Mouse (Mus musculus) large intestine, adult 2 months (tissue): Measurements from ENCODE around the gene Zfp791. TPM values are rescaled to one million over a fixed set of nuclear protein-coding genes. Genes with fewer than 3 reads are reported as not detected.
"Not testable (repeated sequence)": the region's sequence is repeated elsewhere in the genome, so short reads cannot be mapped to it uniquely, and the experiment has no call there.

Experiments
- DNase-seq: peaks from one replicate; pipeline ENCODE4 v3.0.0-alpha.2; 2012; ENCODE audit warnings: low read depth, low spot score
- WGBS: fragments of 180-500 bp; shearing (Covaris S2); methylation state at CpG from one replicate; pipeline ENCODE4 v1.1.7; 2018; 5-methylcytosine and 5-hydroxymethylcytosine counted together
- polyA plus RNA-seq: library from polyadenylated mRNA; depleted of rRNA; stranded (reverse); fragments of >200 nt; gene quantifications from 2 replicates; pipeline ENCODE4 v1.2.3, GENCODE M21; 2012

Zfp791 gene
- polyA plus RNA-seq, 1 experiment = 1.5 TPM

- WGBS = 85% methylated on average over 3 of the region's 3 CpGs
Observed at GRCm38 (mm10) chr8:85086238-85086637, 36.7 kb downstream of the Zfp791 start.

DNA sequence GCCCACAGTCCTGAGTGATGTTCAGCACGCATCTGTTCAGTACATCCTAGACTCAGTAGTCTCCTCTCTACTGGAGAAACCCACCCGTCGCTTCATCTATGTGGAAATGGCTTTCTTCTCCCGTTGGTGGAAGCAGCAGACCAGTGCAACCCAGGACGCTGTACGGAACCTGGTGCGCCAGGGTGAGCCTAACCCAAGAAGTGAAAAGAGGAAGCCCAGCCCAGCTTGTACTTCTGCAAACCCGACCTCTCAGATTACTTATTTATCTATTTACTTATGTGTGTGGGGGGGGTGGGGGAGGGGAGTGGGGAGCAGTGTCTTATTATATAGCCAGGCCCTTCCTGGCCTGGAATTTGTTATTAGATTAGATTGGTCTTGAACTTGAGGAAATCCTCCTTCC lies 38.3 kb downstream of the Zfp791 start:
- WGBS = 76% methylated on average over 8 of the region's 8 CpGs
- no peak for DNase-seq

More at GRCm38 (mm10) chr8:85086238-85086637, 36.7 kb downstream of the Zfp791 start:
- no peak for DNase-seq

DNA sequence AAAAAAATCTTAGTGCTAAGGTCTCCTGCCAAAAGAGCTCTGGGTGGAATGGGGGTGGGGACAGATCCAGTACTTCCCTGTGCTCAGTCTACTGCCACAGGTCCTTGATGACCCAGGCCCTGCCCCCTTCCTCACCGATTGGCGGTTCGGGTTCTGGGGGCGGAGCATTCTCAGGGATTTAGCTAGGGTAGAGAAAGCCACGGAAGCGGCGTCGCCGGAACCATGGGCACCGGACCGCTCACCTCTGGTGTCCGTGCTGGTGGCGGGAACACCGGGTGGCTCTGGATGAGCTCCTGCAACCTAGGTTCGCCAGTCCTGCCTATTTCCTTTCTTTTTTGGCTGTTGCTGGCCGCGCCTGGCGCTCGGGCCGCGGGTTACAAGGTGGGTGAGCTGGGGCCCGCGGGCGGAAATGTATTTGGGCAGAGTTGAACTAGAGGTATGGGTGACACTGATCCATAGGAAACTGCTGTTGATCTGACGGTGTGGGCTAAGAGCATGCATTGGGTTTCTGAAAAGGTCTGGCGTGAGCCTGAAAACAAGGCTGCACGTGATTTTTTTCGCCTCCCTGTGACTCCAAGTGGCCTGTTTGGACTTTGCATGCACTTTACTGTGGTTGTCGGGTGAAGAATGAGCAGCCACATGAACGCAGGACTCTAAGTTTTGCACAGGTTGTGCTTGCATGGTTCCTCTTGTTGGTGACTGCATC lies 39.6 kb downstream of the Zfp791 start, which contains the start of gene Man2b1:
Gene Man2b1, plus strand, starts transcription at position 163 of the 706 bp plus-strand sequence.
- whole genome bisulfite sequencing = under 1% methylated on average over 30 of the region's 30 CpGs
- DNase-seq = peak; percentile 94

DNA sequence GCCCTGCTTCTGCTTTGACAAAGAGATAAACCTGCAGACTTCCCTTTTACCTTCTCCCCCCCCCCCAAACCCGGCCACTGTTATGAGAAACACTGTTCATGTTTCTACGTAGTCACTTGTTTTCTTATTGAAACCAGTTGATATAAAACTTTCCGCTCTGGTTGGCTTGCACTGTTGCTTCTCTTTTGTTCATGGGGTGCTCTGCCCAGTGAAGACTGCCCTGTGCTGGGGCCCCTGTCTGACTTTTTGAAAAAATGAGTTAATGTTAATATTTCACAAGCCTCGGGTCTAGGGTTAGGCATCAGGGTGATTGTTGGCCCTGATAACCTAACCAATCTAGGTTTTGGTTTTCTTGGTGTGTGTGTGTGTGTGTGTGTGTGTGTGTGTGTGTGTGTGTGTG lies 40.7 kb downstream of the Zfp791 start:
- not testable (repeated sequence) for DNase-seq
- 76% methylated on average over 4 of the region's 4 CpGs for WGBS

DNA sequence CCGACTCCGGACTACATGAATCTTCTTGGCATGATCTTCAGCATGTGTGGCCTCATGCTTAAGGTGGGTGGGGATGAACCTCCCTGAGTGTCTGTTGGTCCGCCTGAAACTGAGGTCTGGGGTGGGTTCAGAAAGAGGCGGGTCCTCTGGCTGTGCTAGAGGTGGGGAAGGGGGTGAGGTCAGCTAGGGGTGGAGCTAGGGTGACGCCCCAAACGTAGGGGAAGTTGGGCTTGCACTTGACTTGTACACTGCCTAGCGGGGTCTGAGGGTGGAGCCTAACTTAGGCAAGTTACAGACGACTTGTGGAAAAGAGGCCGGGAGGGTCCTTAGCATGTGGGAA lies 41.7 kb downstream of the Zfp791 start, which contains the start of gene Wdr83:
Gene Wdr83, minus strand, starts transcription at position 91 of the 340 bp plus-strand sequence.
- under 1% methylated on average over 9 of the region's 9 CpGs for WGBS
- peak; percentile 21 for DNase-seq

GRCm38 (mm10) chr8:85080532-85081215 lies 42.2 kb downstream of the Zfp791 start, which contains the start of gene Wdr83os:
Wdr83os (plus strand) TSS chr8:85080740.
- DNase-seq = peak; percentile 36
- under 1% methylated on average over 30 of the region's 30 CpGs for WGBS

- no peak for DNase-seq
- 1% methylated on average over 25 of the region's 25 CpGs for WGBS
Observed at GRCm38 (mm10) chr8:85080214-85080531, 42.7 kb downstream of the Zfp791 start.

GRCm38 (mm10) chr8:85076993-85077392 lies 45.9 kb downstream of the Zfp791 start:
- 2% methylated on average over 2 of the region's 2 CpGs for WGBS
- peak; percentile 45 for DNase-seq

GRCm38 (mm10) chr8:85076001-85076400 lies 46.9 kb downstream of the Zfp791 start:
- no peak for DNase-seq
- WGBS = 79% methylated on average over 9 of the region's 9 CpGs

DNA sequence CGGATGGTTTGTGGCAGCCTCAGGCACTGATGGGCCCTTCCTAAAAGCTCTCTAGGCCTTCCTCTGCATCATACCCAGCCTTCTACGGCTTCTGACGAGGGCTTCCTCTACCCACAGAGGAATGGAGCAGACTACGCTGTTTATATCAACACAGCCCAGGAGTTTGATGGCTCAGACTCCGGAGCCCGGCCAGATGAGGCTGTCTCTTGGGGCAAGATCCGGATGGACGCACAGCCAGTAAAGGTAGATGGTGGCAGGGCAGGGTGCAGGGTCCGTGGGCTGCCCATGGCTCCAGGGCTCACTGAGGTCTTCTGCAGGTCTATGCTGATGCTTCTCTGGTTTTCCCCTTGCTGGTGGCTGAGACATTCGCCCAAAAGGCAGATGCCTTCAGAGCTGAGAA lies 48.3 kb downstream of the Zfp791 start:
- WGBS = 91% methylated on average over 10 of the region's 10 CpGs
- no peak for DNase-seq

DNA sequence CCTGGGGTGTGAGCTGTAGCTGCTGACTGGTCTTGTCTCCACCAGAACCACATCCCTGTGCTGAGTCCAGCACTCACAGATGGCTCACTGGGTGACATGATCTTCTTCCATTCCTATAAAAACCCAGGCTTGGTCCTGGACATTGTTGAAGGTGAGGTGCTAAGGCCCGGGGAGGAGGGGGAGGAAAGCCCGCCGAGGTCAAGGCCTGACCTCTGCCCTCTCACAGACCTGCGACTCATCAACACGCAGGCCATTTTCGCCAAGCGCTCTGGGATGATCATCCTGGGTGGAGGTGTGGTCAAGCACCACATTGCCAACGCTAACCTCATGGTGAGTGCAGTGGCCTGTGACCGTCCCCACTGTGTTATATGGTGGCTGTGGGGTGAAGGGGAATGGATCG lies 48.7 kb downstream of the Zfp791 start:
- WGBS = 75% methylated on average over 10 of the region's 10 CpGs
- DNase-seq = no peak

DNA sequence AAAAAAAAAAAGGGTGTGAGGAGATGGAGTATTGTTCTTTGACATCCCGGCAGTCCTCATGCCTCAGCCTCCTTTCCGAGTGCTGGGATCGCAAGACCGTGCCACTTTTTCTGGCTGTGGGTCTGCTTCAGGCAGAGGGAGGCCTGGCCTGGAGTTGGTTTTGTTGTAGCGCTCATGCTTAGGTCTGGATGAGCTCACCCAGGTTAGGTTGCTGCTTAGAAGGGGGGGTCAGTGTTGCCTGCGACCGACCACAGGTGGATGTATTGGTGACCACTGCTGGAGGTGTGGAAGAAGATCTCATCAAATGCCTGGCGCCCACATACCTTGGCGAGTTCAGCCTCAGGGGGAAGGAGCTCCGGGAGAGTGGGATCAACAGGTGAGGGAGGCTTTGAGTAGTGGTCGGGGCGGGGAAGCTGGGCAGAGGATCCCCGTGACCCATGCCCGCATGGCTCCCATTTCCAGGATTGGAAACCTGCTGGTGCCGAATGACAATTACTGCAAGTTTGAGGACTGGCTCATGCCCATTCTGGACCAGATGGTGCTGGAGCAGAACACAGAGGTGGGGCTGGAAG lies 49.8 kb downstream of the Zfp791 start:
- WGBS = 93% methylated on average over 15 of the region's 15 CpGs
- DNase-seq = no peak

DNA sequence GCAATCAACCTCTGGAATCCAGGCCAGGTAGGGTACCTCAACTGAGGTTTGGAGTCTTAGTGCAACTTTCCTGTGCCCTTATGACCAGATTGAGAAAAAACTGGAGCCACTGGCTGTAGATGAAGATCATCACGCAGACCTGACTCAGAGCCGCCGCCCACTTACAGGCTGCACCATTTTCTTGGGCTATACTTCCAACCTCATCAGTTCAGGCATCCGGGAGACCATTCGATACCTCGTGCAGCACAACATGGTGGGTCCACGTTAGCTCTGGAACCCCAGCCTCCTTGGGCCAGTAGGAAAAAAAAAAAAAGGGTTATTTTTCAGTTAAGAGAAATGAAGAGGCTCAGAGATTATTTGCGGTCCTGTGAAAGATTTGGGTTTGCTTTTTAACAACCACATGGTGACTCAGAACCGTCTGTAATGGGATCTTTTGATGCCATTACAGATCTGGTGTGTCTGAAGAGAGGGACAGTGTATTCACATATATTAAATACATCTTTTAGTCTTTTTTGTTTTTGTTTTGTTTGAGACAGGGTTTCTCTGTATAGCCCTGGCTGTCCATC lies 50.4 kb downstream of the Zfp791 start:
- whole genome bisulfite sequencing = 30% methylated on average over 9 of the region's 9 CpGs
- DNase-seq = no peak

DNA sequence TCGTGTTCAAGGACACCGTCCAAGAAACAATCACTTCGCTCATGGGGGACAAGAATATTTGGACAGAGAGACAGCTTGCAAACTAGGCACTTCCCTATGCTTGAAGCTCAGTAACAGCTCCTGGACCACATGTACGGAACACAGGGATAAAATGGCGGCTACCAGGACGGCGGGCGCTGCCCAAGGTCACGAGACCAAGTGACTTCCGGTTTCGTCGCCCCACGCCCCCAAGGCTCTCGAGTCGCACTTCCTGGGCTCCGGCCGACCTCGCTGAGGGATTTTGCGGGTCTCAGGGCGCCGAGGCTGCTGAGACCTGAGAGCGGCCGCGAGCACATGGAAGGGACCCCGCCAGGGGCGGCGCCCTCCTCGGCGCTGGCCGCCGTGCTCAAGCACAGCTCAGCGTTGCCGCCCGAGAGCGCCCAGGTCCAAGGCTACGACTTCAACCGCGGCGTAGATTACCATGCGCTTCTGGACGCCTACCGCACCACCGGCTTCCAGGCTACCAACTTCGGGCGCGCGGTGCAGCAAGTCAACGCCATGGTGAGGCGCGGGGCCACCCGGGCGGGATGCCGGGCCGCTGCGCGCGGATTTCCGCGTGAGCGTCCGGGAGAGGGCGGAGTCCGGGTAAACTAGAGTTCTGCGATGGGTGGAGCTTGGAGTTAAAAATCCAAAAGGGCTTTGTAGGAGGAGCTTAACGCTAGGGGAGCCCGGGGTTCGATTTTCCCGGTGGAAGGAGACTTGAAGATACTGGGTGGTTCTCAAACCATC lies 51.2 kb downstream of the Zfp791 start, which contains the start of gene Dhps:
Gene Dhps, plus strand, starts transcription at position 244 of the 768 bp plus-strand sequence.
- under 1% methylated on average over 68 of the region's 68 CpGs for WGBS
- DNase-seq = peak; percentile 67

DNA sequence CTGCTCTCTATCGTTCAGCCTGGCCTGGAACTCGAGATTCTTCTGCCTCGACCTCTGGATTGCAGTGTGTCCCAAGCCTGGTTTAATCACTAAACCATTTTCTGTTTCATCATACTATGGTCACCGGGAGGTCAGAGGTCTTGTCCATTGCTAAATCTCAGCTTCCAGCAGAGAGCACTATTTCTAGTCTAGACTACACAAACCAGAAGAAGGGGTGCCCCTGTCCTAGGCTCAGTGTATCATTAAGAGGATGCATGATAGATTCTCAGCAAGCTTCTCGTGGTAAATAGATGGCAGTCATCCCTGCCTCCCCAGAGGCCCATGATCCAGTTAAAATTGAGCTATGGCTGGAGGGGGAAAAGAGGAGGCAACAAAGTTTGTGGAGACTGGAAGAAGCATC lies 51.9 kb downstream of the Zfp791 start:
- DNase-seq = no peak
- WGBS = 63% methylated on average over 5 of the region's 5 CpGs

GRCm38 (mm10) chr8:85067982-85068381 lies 54.9 kb downstream of the Zfp791 start, which contains the start of gene Gm5741:
Gm5741 (minus strand) TSS chr8:85067982.
- no peak for DNase-seq

DNA sequence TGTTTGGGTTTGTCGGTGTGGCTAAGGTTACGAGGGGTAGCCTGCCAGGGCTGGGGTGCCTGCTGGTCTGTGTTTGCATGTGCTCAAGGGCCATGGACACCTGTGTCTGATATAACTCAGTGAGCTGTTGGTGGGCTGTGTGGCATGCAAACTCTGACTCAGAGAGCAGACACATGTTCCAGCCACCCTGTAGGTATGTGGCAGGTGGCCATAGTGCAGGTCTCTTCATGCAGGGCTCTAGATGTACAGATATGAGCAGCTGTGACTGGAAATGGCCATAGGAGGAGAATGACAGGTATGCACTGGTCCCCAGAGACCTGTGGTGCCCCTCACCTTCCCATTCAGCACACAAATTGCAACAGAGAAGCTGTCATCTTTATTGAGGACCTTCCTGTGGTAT lies 55.7 kb downstream of the Zfp791 start:
- WGBS = 95% methylated on average over 2 of the region's 2 CpGs
- DNase-seq = no peak

- 21% methylated on average over 2 of the region's 2 CpGs for WGBS
- no peak for DNase-seq
Observed at GRCm38 (mm10) chr8:85065213-85065612, 57.7 kb downstream of the Zfp791 start.

DNA sequence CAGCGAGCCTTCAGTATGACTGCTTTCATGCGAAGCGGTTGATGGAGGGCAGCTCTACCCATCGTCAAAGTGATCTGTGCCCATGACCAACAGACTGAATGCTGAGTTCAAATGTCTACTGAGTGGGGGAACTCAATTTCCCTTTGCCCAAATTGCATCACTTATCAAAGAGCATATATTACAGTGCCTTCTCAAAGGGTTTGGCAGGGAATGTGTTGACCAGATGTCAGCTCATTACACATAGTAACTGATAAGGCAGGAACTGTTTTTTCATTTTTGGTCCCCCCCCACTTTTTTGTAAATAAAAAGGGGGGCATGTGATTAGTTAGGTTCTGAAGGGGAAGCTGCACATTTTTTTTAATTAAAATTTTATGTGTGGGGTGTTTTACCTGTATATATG lies 60.3 kb downstream of the Zfp791 start:
- no peak for DNase-seq
- 92% methylated on average over 4 of the region's 4 CpGs for WGBS
